Mouse (Mus musculus) embryonic fibroblast, embryonic 13.5 days (primary cell): ENCODE results near the gene Gm31371.
"Not testable (repeated sequence)": the region's sequence is repeated elsewhere in the genome, so short reads cannot be mapped to it uniquely, and the experiment has no call there.

Experiments used
- CTCF ChIP-seq: IDR thresholded peaks from 2 replicates; pipeline ENCODE4 v1.5.1; 2011; ENCODE audit warnings: mild to moderate bottlenecking, control low read depth, low read length, moderate library complexity, borderline replicate concordance; ENCODE audit not compliant: insufficient read depth
- POLR2A ChIP-seq: IDR thresholded peaks from 2 replicates; pipeline ENCODE4 v1.6.1; 2011; ENCODE audit warnings: low read depth, mild to moderate bottlenecking, control low read depth, low read length, moderate library complexity

DNA sequence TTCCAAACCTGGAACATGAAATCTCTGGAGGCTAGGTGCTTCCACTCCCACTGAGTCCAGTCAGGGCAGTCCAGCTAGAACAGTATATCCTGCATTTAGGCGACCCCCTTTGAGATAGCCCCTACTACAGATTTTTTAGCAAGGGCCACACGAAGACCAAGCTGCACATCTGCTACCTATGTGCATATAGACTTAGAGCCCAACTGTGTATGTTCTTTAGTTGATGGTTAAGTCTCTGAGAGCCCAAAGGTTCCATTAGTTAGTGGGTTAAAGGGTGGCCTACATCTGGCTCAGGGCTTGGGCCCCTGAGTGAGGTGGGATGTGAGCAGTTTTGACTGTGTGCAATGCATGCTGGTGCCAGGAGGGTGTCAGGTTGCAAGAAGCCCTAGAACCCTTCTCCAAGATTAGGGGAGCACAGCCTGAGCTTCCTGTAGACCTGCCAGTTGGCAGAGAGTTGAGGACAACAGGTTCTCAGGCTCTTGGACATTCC is 32.4 kb downstream of the Gm31371 start:
- TF ChIP-seq CTCF, POLR2A: not testable (repeated sequence)
